Mouse (Mus musculus) C2C12 (cell line): ENCODE measurements around the gene Spg7.

Experiments
- CEBPB ChIP-seq: IDR thresholded peaks from one replicate; pipeline ENCODE4 v1.6.1; 2011; ENCODE audit warnings: low read depth, mild to moderate bottlenecking, control low read depth, moderate library complexity
- CTCF ChIP-seq: IDR thresholded peaks from one replicate; pipeline ENCODE4 v1.5.1; 2011; ENCODE audit not compliant: control insufficient read depth, insufficient read depth, insufficient read length
- FOSL1 ChIP-seq: IDR thresholded peaks from one replicate; pipeline ENCODE4 v1.8.0; 2011; ENCODE audit warnings: mild to moderate bottlenecking, low read length; ENCODE audit not compliant: poor library complexity, insufficient read depth, severe bottlenecking
- MAX ChIP-seq: IDR thresholded peaks from one replicate; pipeline ENCODE4 v1.6.1; 2011; ENCODE audit warnings: mild to moderate bottlenecking, control low read depth
- MYOG ChIP-seq: IDR thresholded peaks from one replicate; pipeline ENCODE4 v1.6.1; 2011; ENCODE audit not compliant: control insufficient read depth, insufficient read length; ENCODE audit errors: extremely low read depth
- USF1 ChIP-seq: IDR thresholded peaks from one replicate; pipeline ENCODE4 v1.6.1; 2011; ENCODE audit warnings: low read depth, mild to moderate bottlenecking, control low read depth, moderate library complexity

- TF ChIP-seq CTCF = no peak
- no peak for TF ChIP-seq FOSL1
- TF ChIP-seq CEBPB = no peak
- no peak for TF ChIP-seq MAX
- no peak for TF ChIP-seq USF1
- no peak for TF ChIP-seq MYOG
Observed at GRCm38 (mm10) chr8:123062721-123063120, at the start of gene Spg7.
